Mouse (Mus musculus) CH12.LX (cell line): ENCODE data around the gene Nup37.

Experiments used
- CHD1 ChIP-seq: IDR thresholded peaks from 2 replicates; pipeline ENCODE4 v1.6.1; 2012; ENCODE audit warnings: low read depth, low read length, improper control_type of control experiment, inconsistent platforms
- CHD2 ChIP-seq: IDR thresholded peaks from 2 replicates; pipeline ENCODE4 v1.6.1; 2011; ENCODE audit warnings: low read length, improper control_type of control experiment
- CTCF ChIP-seq, 2 experiments: IDR thresholded peaks in 1 of 2; conservative IDR thresholded peaks in 1 of 2; 2 replicates each; pipeline ENCODE4 v1.5.1; 2011 to 2012; ENCODE audit warnings: low read depth in 2 of 2, low read length in 2 of 2, improper control_type of control experiment in 1 of 2, inconsistent platforms in 1 of 2, mild to moderate bottlenecking in 1 of 2, moderate library complexity in 1 of 2
- JUND ChIP-seq: conservative IDR thresholded peaks from 2 replicates; pipeline ENCODE4 v1.6.1; 2011; ENCODE audit warnings: low read depth, low read length, improper control_type of control experiment
- MAZ ChIP-seq: IDR thresholded peaks from 2 replicates; pipeline ENCODE4 v1.6.1; 2012; ENCODE audit warnings: low read depth, mild to moderate bottlenecking, inconsistent platforms, low read length, improper control_type of control experiment, moderate library complexity
- POLR2A ChIP-seq: IDR thresholded peaks from 2 replicates; pipeline ENCODE4 v1.6.1; 2011; ENCODE audit warnings: low read depth, mild to moderate bottlenecking, improper control_type of control experiment, low read length
- TCF12 ChIP-seq: IDR thresholded peaks from 2 replicates; pipeline ENCODE4 v1.6.1; 2014; ENCODE audit warnings: low read depth, mild to moderate bottlenecking, inconsistent platforms, low read length, improper control_type of control experiment
- UBTF ChIP-seq: IDR thresholded peaks from 2 replicates; pipeline ENCODE4 v1.6.1; 2012; ENCODE audit warnings: low read depth, mild to moderate bottlenecking, inconsistent platforms, low read length, improper control_type of control experiment, moderate library complexity
- USF2 ChIP-seq: conservative IDR thresholded peaks from 2 replicates; pipeline ENCODE4 v1.6.1; 2011; ENCODE audit warnings: low read depth, low read length, improper control_type of control experiment
- ZNF384 ChIP-seq: IDR thresholded peaks from 2 replicates; pipeline ENCODE4 v1.6.1; 2012; ENCODE audit warnings: low read depth, low read length, improper control_type of control experiment, inconsistent platforms

- no peak for TF ChIP-seq CTCF (conservative IDR thresholded peaks at IDR 0.05 in 1 of 2, IDR thresholded peaks at IDR 0.05 in 1 of 2; ENCODE audit: low read depth in 2 of 2, low read length in 2 of 2)
- TF ChIP-seq ZNF384: no peak
- TF ChIP-seq JUND: no peak
- TF ChIP-seq USF2: no peak
- no peak for TF ChIP-seq POLR2A
- TF ChIP-seq CHD1: no peak
- TF ChIP-seq UBTF: no peak
- no peak for TF ChIP-seq TCF12
- TF ChIP-seq CHD2: no peak
- no peak for TF ChIP-seq MAZ
Measured at GRCm38 (mm10) chr10:88113290-88113689, 33.5 kb upstream of the Nup37 start.
